Mouse (Mus musculus): ENCODE data around the gene Olfr600.

DNA sequence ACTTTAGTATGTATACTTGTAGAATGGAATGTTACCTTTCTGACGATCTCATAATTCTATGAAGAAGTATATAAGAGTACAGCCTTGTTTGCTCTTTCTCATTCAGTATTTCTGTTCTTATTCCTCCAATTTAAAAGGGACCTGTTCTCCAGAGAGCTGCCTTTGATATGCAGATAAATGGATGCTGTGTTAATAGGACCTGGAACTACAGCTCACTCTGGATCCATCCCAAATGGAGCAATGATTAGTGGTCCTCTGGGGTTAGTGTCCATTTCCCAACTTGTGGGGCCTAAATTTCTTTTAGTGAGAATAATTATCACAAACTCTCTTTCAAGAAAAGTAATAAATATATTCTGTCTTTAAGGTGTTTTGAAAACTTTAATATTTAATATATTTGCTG lies 13.1 kb upstream of the Olfr600 start, which contains the start of gene Olfr601:
- TF ChIP-seq CTCF (IDR thresholded peaks at IDR 0.05; ENCODE audit: low read depth) (no peak), EP300 (IDR thresholded peaks at IDR 0.05; ENCODE audit: low read depth) (no peak)
